Mouse (Mus musculus) spleen, adult 2 months (tissue): ENCODE data around the gene Tnfrsf25. TPM values are rescaled to one million over a fixed set of nuclear protein-coding genes. Genes with fewer than 3 reads are reported as not detected.
A peak's percentile ranks its signal among the peaks of the same experiment; 100 is the strongest.

ENCODE experiments used
- DNase-seq, 2 experiments: peaks; one replicate each; pipeline versions ENCODE4 v3.0.0 to v3.0.0-alpha.2; 2012 to 2021; ENCODE audit warnings: low spot score in 2 of 2, low read depth in 1 of 2
- H3K27ac ChIP-seq: fragments of 200-500 bp; 2 replicates; pipeline ENCODE4 v1.5.1; 2012; ENCODE audit warnings: low read length, inconsistent platforms; ENCODE audit not compliant: insufficient read depth
- H3K27me3 ChIP-seq: fragments of 200-500 bp; 2 replicates; pipeline ENCODE4 v1.6.1; 2012; ENCODE audit warnings: mild to moderate bottlenecking, moderate library complexity, low read length, inconsistent platforms; ENCODE audit not compliant: control insufficient read depth, insufficient read depth
- H3K36me3 ChIP-seq: fragments of 200-500 bp; 2 replicates; pipeline ENCODE4 v1.6.1; 2012; ENCODE audit warnings: mild to moderate bottlenecking, low read length, inconsistent platforms; ENCODE audit not compliant: control insufficient read depth, insufficient read depth
- H3K4me1 ChIP-seq: fragments of 200-500 bp; 2 replicates; pipeline ENCODE4 v1.6.1; 2011; ENCODE audit warnings: inconsistent platforms; ENCODE audit not compliant: control insufficient read depth, insufficient read depth, insufficient read length
- H3K4me3 ChIP-seq: fragments of 200-500 bp; 2 replicates; pipeline ENCODE4 v1.5.1; 2011; ENCODE audit warnings: mild to moderate bottlenecking, inconsistent platforms; ENCODE audit not compliant: insufficient read depth, insufficient read length; ENCODE audit errors: extremely low read depth
- CTCF ChIP-seq: fragments of 200-500 bp; IDR thresholded peaks from 2 replicates; pipeline ENCODE4 v1.5.1; 2011; ENCODE audit warnings: mild to moderate bottlenecking, inconsistent platforms; ENCODE audit not compliant: insufficient read depth, insufficient read length, insufficient replicate concordance; ENCODE audit errors: extremely low read depth
- POLR2A ChIP-seq: fragments of 200-500 bp; IDR thresholded peaks from 2 replicates; pipeline ENCODE4 v1.6.1; 2011; ENCODE audit warnings: low read depth, low read length, inconsistent platforms
- WGBS: fragments of 180-500 bp; shearing (Covaris S2); methylation state at CpG from one replicate; pipeline ENCODE4 v1.1.7; 2018; 5-methylcytosine and 5-hydroxymethylcytosine counted together
- polyA plus RNA-seq: library from polyadenylated mRNA; depleted of rRNA; stranded (reverse); fragments of >200 nt; gene quantifications from 2 replicates; pipeline ENCODE4 v1.2.3, GENCODE M21; 2012

Gene Tnfrsf25
- polyA plus RNA-seq, 1 experiment: 17.0 TPM

GRCm38 (mm10) chr4:152120311-152121182, 4.8 kb downstream of the Tnfrsf25 start:
- Histone ChIP-seq H3K27me3 (peaks cover 21% of the 10 kb centered on the region), H3K27ac (peak overlapping the region; percentile 72), H3K4me1 (peaks cover 23% of the 10 kb centered on the region), H3K36me3 (no peaks in the 10 kb centered on the region), H3K4me3 (peak overlapping the region; percentile 50; the same call in 1 of the 2 replicates)
- peak in 1 of 2 experiments; percentile 41 for DNase-seq
- 7% methylated on average over 31 of the region's 31 CpGs for WGBS
- TF ChIP-seq CTCF: no peak
- TF ChIP-seq POLR2A: no peak

GRCm38 (mm10) chr4:152121183-152121505, 5.4 kb downstream of the Tnfrsf25 start:
- H3K4me3 ChIP-seq: peak overlapping the region; percentile 50; the same call in 1 of the 2 replicates
- H3K27me3 ChIP-seq: peaks cover 22% of the 10 kb centered on the region
- no peak for DNase-seq
- no peaks in the 10 kb centered on the region for H3K36me3 ChIP-seq
- TF ChIP-seq CTCF: no peak
- no peak for TF ChIP-seq POLR2A
- 6% methylated on average over 12 of the region's 12 CpGs for WGBS
- peaks cover 24% of the 10 kb centered on the region for H3K4me1 ChIP-seq
- peak overlapping the region; percentile 72 for H3K27ac ChIP-seq

GRCm38 (mm10) chr4:152124361-152124961, 8.7 kb downstream of the Tnfrsf25 start:
- H3K27me3 ChIP-seq: peaks cover 30% of the 10 kb centered on the region
- H3K36me3 ChIP-seq: no peaks in the 10 kb centered on the region
- no peak for DNase-seq
- H3K4me1 ChIP-seq: peaks cover 24% of the 10 kb centered on the region
- 8% methylated on average over 13 of the region's 13 CpGs for WGBS
- H3K27ac ChIP-seq: peak overlapping the region; percentile 74
- peak overlapping the region; percentile 60 for H3K4me3 ChIP-seq
- no peak for TF ChIP-seq CTCF

GRCm38 (mm10) chr4:152125161-152126025, 9.7 kb downstream of the Tnfrsf25 start:
- peaks cover 29% of the 10 kb centered on the region for H3K27me3 ChIP-seq
- H3K4me1 ChIP-seq: peaks cover 20% of the 10 kb centered on the region
- 6% methylated on average over 56 of the region's 56 CpGs for WGBS
- no peak for DNase-seq
- peak overlapping the region; percentile 74 for H3K27ac ChIP-seq
- no peaks in the 10 kb centered on the region for H3K36me3 ChIP-seq
- peak overlapping the region; percentile 60 for H3K4me3 ChIP-seq
- TF ChIP-seq CTCF (no peak), POLR2A (no peak)

GRCm38 (mm10) chr4:152126026-152126920, 10.5 kb downstream of the Tnfrsf25 start:
- peaks cover 21% of the 10 kb centered on the region for H3K4me1 ChIP-seq
- 18% methylated on average over 65 of the region's 65 CpGs for WGBS
- peak overlapping the region; percentile 60 for H3K4me3 ChIP-seq
- DNase-seq: no peak
- H3K27ac ChIP-seq: peak overlapping the region; percentile 74
- H3K27me3 ChIP-seq: peaks cover 34% of the 10 kb centered on the region
- no peak for TF ChIP-seq POLR2A
- TF ChIP-seq CTCF: no peak
- no peaks in the 10 kb centered on the region for H3K36me3 ChIP-seq

- Histone ChIP-seq H3K27ac (no peak overlapping the region), H3K4me1 (peaks cover 28% of the 10 kb centered on the region), H3K4me3 (no peak overlapping the region), H3K36me3 (no peaks in the 10 kb centered on the region), H3K27me3 (peaks cover 48% of the 10 kb centered on the region)
- TF ChIP-seq POLR2A: no peak
- TF ChIP-seq CTCF: no peak
- WGBS: 94% methylated on average over 11 of the region's 11 CpGs
- DNase-seq: no peak
Observed at GRCm38 (mm10) chr4:152127884-152128283, 12.2 kb downstream of the Tnfrsf25 start.
